Mouse (Mus musculus) heart, embryonic 14.5 days (tissue): ENCODE results near the gene Pcnx. TPM values are rescaled to one million over a fixed set of nuclear protein-coding genes. Genes with fewer than 3 reads are reported as not detected.

ENCODE experiments used
- ATAC-seq: fragments of 200-750 bp; cut with Nextera tagmentation; 2 replicates; pipeline ENCODE4 v1.8.0; 2017; ENCODE audit warnings: low read depth, moderate TSS enrichment; ENCODE audit not compliant: insufficient number of reproducible peaks, insufficient read depth, low FRiP score
- H3K27ac ChIP-seq, 2 experiments: fragments of 200-500 bp in 1 of 2; fragments of 300-500 bp in 1 of 2; sonication (generic) in 1 of 2; replicated peaks in 1 of 2; 2 replicates each; pipeline ENCODE4 v1.5.1; 2012 to 2014; ENCODE audit warnings: low read depth in 2 of 2, low read length in 2 of 2, control low read depth in 1 of 2, mild to moderate bottlenecking in 1 of 2, mixed read lengths in 1 of 2; ENCODE audit not compliant: control insufficient read depth in 1 of 2, insufficient read depth in 1 of 2
- H3K27me3 ChIP-seq: fragments of 300-500 bp; sonication (generic); 2 replicates; pipeline ENCODE4 v1.6.1; 2014; ENCODE audit warnings: mild to moderate bottlenecking, low read length, control low read depth; ENCODE audit not compliant: control insufficient read depth, insufficient read depth
- H3K36me3 ChIP-seq: fragments of 300-500 bp; sonication (generic); 2 replicates; pipeline ENCODE4 v1.6.1; 2014; ENCODE audit warnings: mild to moderate bottlenecking, control low read depth, low read length, mixed read lengths; ENCODE audit not compliant: control insufficient read depth, insufficient read depth
- H3K4me1 ChIP-seq, 2 experiments: fragments of 200-500 bp in 1 of 2; fragments of 300-500 bp in 1 of 2; sonication (generic) in 1 of 2; 2 replicates each; pipeline ENCODE4 v1.6.1; 2012 to 2014; ENCODE audit warnings: low read length in 2 of 2, control low read depth in 1 of 2, mixed read lengths in 1 of 2; ENCODE audit not compliant: control insufficient read depth in 2 of 2, insufficient read depth in 2 of 2
- H3K4me2 ChIP-seq: fragments of 300-500 bp; sonication (generic); 2 replicates; pipeline ENCODE4 v1.6.1; 2014; ENCODE audit warnings: mild to moderate bottlenecking, low read length
- H3K4me3 ChIP-seq, 2 experiments: fragments of 200-500 bp in 1 of 2; fragments of 300-500 bp in 1 of 2; sonication (generic) in 1 of 2; 2 replicates each; pipeline ENCODE4 v1.5.1; 2012 to 2014; ENCODE audit warnings: low read length in 2 of 2, mild to moderate bottlenecking in 2 of 2, control low read depth in 1 of 2, low read depth in 1 of 2, moderate library complexity in 1 of 2; ENCODE audit not compliant: control insufficient read depth in 1 of 2, insufficient read depth in 1 of 2
- H3K9ac ChIP-seq: fragments of 300-500 bp; sonication (generic); 2 replicates; pipeline ENCODE4 v1.6.1; 2014; ENCODE audit warnings: mild to moderate bottlenecking, low read length
- H3K9me3 ChIP-seq: fragments of 300-500 bp; sonication (generic); 2 replicates; pipeline ENCODE4 v1.6.1; 2016; ENCODE audit warnings: low read length, control low read depth; ENCODE audit not compliant: control insufficient read depth
- WGBS: fragments of 180-500 bp; shearing (Covaris S2); extraction: QIAGEN DNeasy Blood & Tissue Kit; methylation state at CpG from one replicate; pipeline ENCODE4 v1.1.7; 2014; 5-methylcytosine and 5-hydroxymethylcytosine counted together
- polyA plus RNA-seq: library from polyadenylated mRNA; unstranded; fragments of >200 nt; fragmentation: Nextera tagmentation; extraction: Ambion mirVana; gene quantifications from 2 replicates; pipeline ENCODE4 v1.2.1, GENCODE M21; 2014

The Pcnx gene
- polyA plus RNA-seq, 1 experiment from 2014 or later = 15.4 TPM

DNA sequence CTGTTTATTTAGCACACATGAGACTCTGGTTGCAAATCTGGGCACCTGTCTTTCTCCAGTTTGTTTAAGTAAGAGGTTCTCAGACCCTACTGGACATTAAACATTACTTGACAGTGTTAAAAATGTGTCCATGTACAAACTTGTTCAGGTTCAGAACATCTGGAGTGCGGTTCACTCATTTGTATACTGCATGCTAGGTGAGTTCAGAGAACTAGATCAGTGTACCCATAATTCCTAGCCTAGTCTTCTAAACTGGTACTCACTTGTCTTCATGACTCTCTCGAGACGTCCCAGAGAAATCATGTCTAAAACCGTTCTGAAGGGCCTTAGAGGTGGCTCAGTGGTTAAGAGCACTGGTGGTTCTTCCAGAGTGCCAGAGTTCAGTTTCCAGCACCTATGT lies 4.1 kb downstream of the Pcnx start:
- Histone ChIP-seq H3K4me1 (peaks cover 12 to 53% of the 10 kb centered on the region in 2 experiments), H3K36me3 (no peaks in the 10 kb centered on the region), H3K9ac (no peak overlapping the region), H3K9me3 (no peaks in the 10 kb centered on the region), H3K27me3 (no peaks in the 10 kb centered on the region), H3K4me2 (0 out of 2 replicates have a peak overlapping the region, but pooled peaks have one; percentile 82), H3K4me3 (no peak overlapping the region), H3K27ac (no peak overlapping the region)
- no peak for ATAC-seq
- WGBS = 84% methylated on average over 4 of the region's 4 CpGs

DNA sequence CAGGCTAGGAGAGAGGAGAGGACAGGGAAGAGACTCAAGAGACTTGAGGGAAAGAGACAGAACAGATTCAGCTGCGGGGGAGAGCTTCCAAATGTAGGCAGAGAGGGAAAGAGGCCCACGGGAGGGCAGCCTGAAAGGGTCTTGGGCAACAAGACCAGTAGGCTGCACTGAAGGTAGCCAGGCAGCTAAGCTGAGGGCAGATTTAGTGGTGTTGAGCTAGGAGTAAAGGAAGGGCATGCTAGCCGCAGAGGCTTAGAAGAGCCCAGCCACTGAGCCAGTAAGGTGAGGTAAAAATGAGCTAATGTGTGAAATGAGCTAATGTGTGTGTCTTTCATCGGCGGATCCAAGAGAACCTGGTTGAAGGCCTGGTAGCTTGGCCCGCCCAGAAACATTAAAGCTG lies 5.4 kb downstream of the Pcnx start:
- Histone ChIP-seq H3K27ac (no peak overlapping the region), H3K4me3 (no peak overlapping the region), H3K4me1 (peaks cover 14 to 59% of the 10 kb centered on the region in 2 experiments), H3K9ac (no peak overlapping the region), H3K36me3 (no peaks in the 10 kb centered on the region), H3K27me3 (no peaks in the 10 kb centered on the region), H3K4me2 (no peak overlapping the region), H3K9me3 (no peaks in the 10 kb centered on the region)
- no peak for ATAC-seq
- 77% methylated on average over 6 of the region's 6 CpGs for WGBS

DNA sequence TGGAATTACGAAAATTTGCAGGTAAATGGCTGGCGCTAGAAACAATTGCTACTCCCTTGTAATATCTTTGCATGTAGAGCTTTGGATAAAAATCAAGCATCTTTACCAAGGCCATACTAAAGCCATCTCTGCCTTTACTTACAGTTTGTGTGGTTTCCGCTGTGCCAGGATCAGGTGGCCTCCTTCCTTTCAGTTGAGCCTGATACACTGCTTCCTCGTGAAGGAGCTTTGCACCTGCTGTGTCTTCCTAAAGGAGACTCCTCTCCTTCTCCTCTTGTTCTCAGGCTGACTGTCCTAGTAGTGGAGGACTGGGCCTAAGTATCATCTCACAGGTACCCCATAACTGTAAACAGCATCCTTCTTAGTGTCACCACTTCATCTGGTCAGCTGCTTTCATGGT lies 7.5 kb downstream of the Pcnx start:
- no peak for ATAC-seq
- Histone ChIP-seq H3K27ac (no peak overlapping the region), H3K9ac (no peak overlapping the region), H3K4me3 (no peak overlapping the region), H3K27me3 (no peaks in the 10 kb centered on the region), H3K36me3 (no peaks in the 10 kb centered on the region), H3K4me2 (no peak overlapping the region), H3K4me1 (peaks cover 11 to 63% of the 10 kb centered on the region in 2 experiments), H3K9me3 (no peaks in the 10 kb centered on the region)
- WGBS = 94% methylated on average over 4 of the region's 4 CpGs

DNA sequence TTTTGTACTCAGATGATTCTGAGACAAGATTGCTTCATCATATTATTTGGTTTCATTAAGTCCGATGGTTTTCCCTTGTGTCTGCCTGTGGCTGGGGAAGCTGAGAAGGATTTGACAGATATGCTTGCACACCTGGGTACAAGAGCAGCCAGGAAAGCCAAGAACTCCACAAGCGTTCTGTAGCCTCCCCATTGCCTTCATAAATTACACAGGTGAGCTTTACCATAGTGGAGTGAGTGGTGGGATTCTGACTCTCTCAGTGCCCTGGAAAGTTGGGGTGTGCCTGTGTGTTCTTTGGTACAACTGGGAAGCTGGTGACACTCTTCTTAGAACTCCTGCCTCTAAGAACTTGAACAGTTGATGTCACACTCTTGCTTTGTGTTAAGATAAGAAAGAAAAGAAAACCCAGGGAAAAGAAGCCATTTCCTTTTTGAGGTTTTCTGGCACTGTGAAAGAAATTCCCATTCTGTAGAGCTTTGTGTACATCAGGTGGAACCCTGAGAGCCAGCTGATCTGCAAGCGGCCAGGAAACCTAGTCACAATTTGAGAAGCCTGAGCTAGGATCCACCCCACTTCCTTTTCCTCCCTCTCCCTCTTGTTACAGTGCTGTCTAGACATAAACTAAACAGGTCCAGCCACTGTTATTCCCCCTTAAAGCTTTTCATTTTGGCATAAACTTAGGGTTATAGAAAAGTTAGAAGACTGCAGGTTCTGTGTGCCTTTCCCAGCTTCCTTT lies 9.6 kb downstream of the Pcnx start:
- peaks cover 11 to 55% of the 10 kb centered on the region in 2 experiments for H3K4me1 ChIP-seq
- no peak for ATAC-seq
- no peaks in the 10 kb centered on the region for H3K36me3 ChIP-seq
- peak overlapping the region; percentile 28 to 59; a peak in 3 of 4 replicates for H3K27ac ChIP-seq
- 0 out of 2 replicates have a peak overlapping the region, but pooled peaks have one; percentile 1 for H3K4me2 ChIP-seq
- H3K9me3 ChIP-seq = no peaks in the 10 kb centered on the region
- H3K4me3 ChIP-seq = no peak overlapping the region
- H3K27me3 ChIP-seq = no peaks in the 10 kb centered on the region
- no peak overlapping the region for H3K9ac ChIP-seq
- 68% methylated on average over 3 of the region's 3 CpGs for WGBS

DNA sequence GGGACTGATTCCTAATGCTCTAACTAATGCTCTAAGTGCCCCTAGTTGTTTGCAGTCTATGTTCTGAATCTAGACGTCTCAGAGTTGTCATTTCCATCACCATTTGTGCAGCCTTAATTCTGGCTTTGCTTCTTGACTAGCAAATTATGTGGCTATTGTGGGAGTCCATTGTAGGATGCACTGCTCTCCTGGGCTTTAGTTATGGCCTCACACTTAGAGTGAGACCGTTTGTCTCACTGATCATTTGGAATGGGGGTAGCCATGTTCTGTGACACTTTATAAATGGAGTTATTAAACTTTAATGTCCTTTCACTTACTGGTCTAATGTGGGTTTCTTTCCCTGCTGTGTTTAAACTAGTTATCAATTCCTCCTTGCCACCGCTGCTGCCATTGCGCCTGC lies 13.5 kb downstream of the Pcnx start:
- Histone ChIP-seq H3K9me3 (no peaks in the 10 kb centered on the region; the same call in 1 of the 2 replicates), H3K4me1 (peaks cover 4 to 32% of the 10 kb centered on the region in 2 experiments), H3K27me3 (no peaks in the 10 kb centered on the region), H3K4me2 (no peak overlapping the region), H3K9ac (no peak overlapping the region), H3K36me3 (no peaks in the 10 kb centered on the region), H3K4me3 (no peak overlapping the region), H3K27ac (no peak overlapping the region)
- WGBS = 69% methylated on average over 4 of the region's 4 CpGs
- ATAC-seq = no peak

DNA sequence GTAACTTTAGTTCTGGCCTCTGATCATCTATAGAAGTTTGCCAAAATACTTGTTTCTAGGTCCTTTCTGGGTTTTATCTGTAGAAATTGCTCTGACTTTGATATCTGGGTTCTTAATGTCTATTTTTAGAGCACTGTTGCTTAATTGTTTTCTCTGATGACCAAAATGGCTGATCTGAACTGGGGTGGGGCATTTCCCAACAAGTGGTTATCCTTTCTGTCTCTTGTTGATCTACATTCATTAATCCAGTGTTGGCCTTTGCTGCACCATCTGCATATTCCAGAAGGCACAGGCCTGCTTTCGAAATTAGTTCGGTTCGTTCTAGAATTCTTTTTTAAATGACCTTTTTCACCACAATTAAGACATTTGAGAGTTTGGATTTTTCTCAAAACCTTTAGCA lies 20.3 kb downstream of the Pcnx start:
- Histone ChIP-seq H3K9ac (no peak overlapping the region), H3K36me3 (no peaks in the 10 kb centered on the region), H3K4me3 (no peak overlapping the region), H3K4me2 (no peak overlapping the region), H3K27me3 (no peaks in the 10 kb centered on the region), H3K4me1 (peaks cover 5 to 14% of the 10 kb centered on the region in 2 experiments), H3K27ac (no peak overlapping the region), H3K9me3 (no peaks in the 10 kb centered on the region; the same call in 1 of the 2 replicates)
- 96% methylated on average over 3 of the region's 3 CpGs for WGBS
- no peak for ATAC-seq

DNA sequence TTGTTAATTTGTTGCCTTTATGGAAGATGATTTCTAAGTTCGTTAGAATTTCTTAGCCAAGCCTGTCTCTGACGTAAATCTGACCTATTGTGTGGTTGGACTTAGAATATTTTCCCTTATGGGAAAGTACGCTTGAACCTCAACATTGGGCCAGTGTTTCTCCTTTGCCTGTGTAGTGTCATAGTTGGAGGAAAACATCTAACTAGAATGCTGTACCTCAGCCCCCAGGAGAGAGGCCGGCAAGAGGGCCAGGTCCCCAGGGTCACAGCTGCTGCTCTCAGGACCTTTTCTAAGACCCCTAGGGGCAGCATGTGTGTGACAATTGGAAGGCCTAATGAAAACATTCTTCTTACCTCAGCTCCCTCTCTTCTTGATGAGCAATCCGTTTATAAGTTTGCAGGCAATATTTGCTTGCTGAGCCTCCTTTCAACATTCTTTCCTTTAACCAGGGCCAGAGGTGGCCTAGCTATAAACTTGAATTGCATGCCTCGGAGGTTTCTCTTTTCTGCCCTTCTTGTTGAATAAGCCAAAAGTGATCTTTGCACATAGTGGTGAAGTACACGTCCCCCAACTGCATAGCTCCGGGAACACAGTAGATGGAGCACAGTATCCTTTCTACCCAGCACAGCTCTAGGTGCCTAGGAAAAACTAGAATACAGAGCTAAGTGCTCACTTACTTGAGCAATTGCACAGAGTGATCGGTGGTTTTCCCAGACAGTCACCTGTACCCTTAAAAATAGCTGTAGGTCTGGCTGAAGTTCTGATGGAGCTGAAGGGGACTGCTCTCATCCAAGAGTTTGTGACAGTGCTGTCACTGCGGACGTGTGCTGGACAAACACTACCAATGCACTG lies 23.7 kb downstream of the Pcnx start:
- Histone ChIP-seq H3K27ac (no peak overlapping the region; a peak in 1 of 4 replicates), H3K9me3 (no peaks in the 10 kb centered on the region)

More for the DNA sequence above, 23.7 kb downstream of the Pcnx start:
- H3K4me1 ChIP-seq = peaks cover 10 to 40% of the 10 kb centered on the region in 2 experiments
- 57% methylated on average over 11 of the region's 11 CpGs for WGBS
- H3K36me3 ChIP-seq = no peaks in the 10 kb centered on the region
- no peak overlapping the region for H3K9ac ChIP-seq
- no peak overlapping the region for H3K4me3 ChIP-seq
- no peak overlapping the region for H3K4me2 ChIP-seq
- no peak for ATAC-seq
- no peaks in the 10 kb centered on the region for H3K27me3 ChIP-seq
